Comparison of ENCODE assay signal across 8 mouse cellular contexts in the genomic region with DNA sequence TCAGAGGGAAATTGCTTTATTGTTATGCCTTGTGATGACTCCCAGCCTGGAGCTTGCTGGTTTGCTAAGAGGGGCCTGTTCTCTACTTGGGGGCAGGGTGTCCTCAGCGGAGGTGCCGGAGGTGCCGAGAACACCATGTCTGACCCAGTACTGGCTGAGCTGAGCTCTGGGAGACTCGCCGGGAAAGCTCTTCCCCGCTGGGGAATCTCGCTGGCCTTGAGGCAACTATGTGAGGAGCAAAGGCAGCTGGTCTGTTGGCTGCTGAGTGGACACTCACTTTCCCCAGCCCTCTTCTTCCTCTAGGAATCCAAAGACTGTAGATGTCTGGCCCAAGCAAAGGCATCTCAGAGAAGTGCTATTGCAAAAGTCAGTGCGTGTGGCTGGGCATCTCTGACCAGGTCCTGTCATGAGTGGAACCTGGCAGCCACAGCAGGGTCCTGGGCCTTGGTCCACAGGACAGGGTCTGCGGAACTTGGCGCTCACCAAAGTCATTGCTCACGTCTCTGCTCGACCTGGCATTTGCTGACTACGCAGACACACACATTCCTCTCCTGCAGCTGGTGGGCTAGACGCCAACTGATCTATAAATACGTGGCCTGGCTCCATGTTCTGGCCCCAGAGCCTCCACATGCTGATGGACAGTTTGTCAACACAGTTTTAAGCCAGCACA. TPM values are rescaled to one million over a fixed set of nuclear protein-coding genes. Genes with fewer than 3 reads are reported as not detected.
DNase-seq lines count a peak whose midpoint lies in the region; ATAC-seq and TF ChIP-seq lines count a peak whose summit lies in the region.

No protein-coding gene starts in this region.

- intact Hi-C loops in left cerebral cortex, adult 2 months (cut with DNase I) = no loop called here
- intact Hi-C loops in gastrocnemius, postnatal 14 days (cut with DNase I; ENCODE audit: low total_unique reads) = no loop called here
- intact Hi-C loops in left cerebral cortex, postnatal 4 days (cut with DNase I) = no loop called here

- H3K4me1 ChIP-seq in intestine, embryonic 15.5 days (replicated peaks) = peaks cover 13% of the 10 kb centered on the region

- H3K36me3 ChIP-seq in intestine, embryonic 15.5 days = no peaks in the 10 kb centered on the region

- ATAC-seq in intestine, embryonic 15.5 days = no peak

- H3K9ac ChIP-seq in intestine, embryonic 15.5 days = no peak overlapping the region

- 63% methylated on average over 15 of the region's 15 CpGs for WGBS in intestine, embryonic 15.5 days

- no peaks in the 10 kb centered on the region for H3K9me3 ChIP-seq in intestine, embryonic 15.5 days

- peak overlapping the region; percentile 19; the same call in 1 of the 2 replicates for H3K27ac ChIP-seq in left cerebral cortex, adult 2 months
- 0 out of 2 replicates have a peak overlapping the region, but pooled peaks have one; percentile 11 for H3K27ac ChIP-seq in intestine, embryonic 15.5 days

- no peak overlapping the region for H3K4me2 ChIP-seq in intestine, embryonic 15.5 days (replicated peaks)

- no peak overlapping the region for H3K4me3 ChIP-seq in left cerebral cortex, adult 2 months
- no peak overlapping the region for H3K4me3 ChIP-seq in intestine, embryonic 15.5 days (replicated peaks)

- TF ChIP-seq CTCF in left cerebral cortex, adult 2 months (IDR thresholded peaks at IDR 0.05) = no peak

- no peaks in the 10 kb centered on the region for H3K27me3 ChIP-seq in intestine, embryonic 15.5 days (replicated peaks)

- no peak for DNase-seq in left cerebral cortex, adult 2 months (ENCODE audit: extremely low spot score in 1 of 2, low spot score in 2 of 2)
- DNase-seq in left cerebral cortex, adult 18-20 months (ENCODE audit: low spot score in 2 of 2) = no peak
- DNase-seq in gastrocnemius, postnatal 14 days = peak; percentile 86
- DNase-seq in skeletal muscle tissue, adult 2 months (ENCODE audit: low read depth, low spot score) = peak; percentile 85
- DNase-seq in left cerebral cortex, postnatal 4 days = no peak
- DNase-seq in frontal cortex, postnatal 10 days (ENCODE audit: low spot score in 2 of 2) = no peak
- no peak for DNase-seq in right cerebral cortex, postnatal 14 days

RNA-seq across cellular contexts. Expression of a gene that starts 41.2 kb away (rescaled TPM):
- total RNA-seq in left cerebral cortex, adult 2 months (2021) = under 1 TPM; 0.23 to 0.30 TPM
- under 1 TPM; 0.23 to 0.26 TPM for total RNA-seq in left cerebral cortex, adult 18-20 months (2021)
- under 1 TPM in 1 of 2 experiments, not detected in 1; 0.12 TPM for total RNA-seq in gastrocnemius, postnatal 14 days (2021)
- polyA plus RNA-seq in intestine, embryonic 15.5 days (2015; fragmentation: Nextera tagmentation; extraction: Ambion mirVana) = 3.9 and 5.4 TPM in 2 replicates
- under 1 TPM; 0.30 to 0.58 TPM for total RNA-seq in left cerebral cortex, postnatal 4 days (2021)

RNA-seq across cellular contexts. Expression of a gene that starts 41.9 kb away (rescaled TPM):
- total RNA-seq in left cerebral cortex, adult 2 months (2021) = 1 to 10 TPM; 8.0 to 8.4 TPM
- total RNA-seq in left cerebral cortex, adult 18-20 months (2021) = 1 to 10 TPM; 6.3 to 6.7 TPM
- 1 to 10 TPM; 4.2 to 6.0 TPM for total RNA-seq in gastrocnemius, postnatal 14 days (2021)
- polyA plus RNA-seq in intestine, embryonic 15.5 days (2015; fragmentation: Nextera tagmentation; extraction: Ambion mirVana) = 9.5 and 9.6 TPM in 2 replicates
- 1 to 10 TPM; 5.2 to 7.3 TPM for total RNA-seq in left cerebral cortex, postnatal 4 days (2021)

Comparison
In these comparisons a context has a peak if more than half of its experiments do, and no peak if none do; other contexts are left out.
1. DNase-seq: peak in gastrocnemius, postnatal 14 days (single experiment) and skeletal muscle tissue, adult 2 months (single experiment); none in left cerebral cortex, adult 2 months (0 of 2), left cerebral cortex, adult 18-20 months (0 of 2), left cerebral cortex, postnatal 4 days (single experiment), frontal cortex, postnatal 10 days (0 of 2) and right cerebral cortex, postnatal 14 days (single experiment).